Mouse (Mus musculus) cerebellum, adult 8-10 months (tissue): ENCODE results near the gene Tmem19.
"Not testable (repeated sequence)": the region's sequence is repeated elsewhere in the genome, so short reads cannot be mapped to it uniquely, and the experiment has no call there.

ENCODE experiments used
- DNase-seq: peaks from one replicate; pipeline ENCODE4 v3.0.0; 2022

The Tmem19 gene

GRCm38 (mm10) chr10:115348131-115348530, 14.2 kb downstream of the Tmem19 start:
- no peak for DNase-seq

DNA sequence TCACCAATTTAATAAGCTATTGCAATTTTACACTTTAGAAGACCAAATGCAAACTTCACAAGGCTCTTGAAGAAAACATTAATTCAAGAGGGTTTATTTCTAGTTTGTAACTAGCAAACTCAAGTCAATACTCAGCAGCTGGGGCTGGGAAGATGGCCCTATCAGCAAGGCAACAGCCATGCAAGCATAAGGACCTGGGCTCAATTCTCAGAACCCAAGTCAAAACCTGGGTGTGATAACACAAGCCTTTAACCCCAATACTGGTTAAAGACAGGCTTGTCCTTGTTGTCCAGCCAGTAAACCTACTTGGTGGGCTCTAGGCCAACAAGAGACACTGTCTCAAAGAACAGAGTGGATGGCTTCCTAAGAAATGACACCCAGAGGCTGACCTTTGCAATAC, 15.9 kb downstream of the Tmem19 start:
- no peak for DNase-seq

DNA sequence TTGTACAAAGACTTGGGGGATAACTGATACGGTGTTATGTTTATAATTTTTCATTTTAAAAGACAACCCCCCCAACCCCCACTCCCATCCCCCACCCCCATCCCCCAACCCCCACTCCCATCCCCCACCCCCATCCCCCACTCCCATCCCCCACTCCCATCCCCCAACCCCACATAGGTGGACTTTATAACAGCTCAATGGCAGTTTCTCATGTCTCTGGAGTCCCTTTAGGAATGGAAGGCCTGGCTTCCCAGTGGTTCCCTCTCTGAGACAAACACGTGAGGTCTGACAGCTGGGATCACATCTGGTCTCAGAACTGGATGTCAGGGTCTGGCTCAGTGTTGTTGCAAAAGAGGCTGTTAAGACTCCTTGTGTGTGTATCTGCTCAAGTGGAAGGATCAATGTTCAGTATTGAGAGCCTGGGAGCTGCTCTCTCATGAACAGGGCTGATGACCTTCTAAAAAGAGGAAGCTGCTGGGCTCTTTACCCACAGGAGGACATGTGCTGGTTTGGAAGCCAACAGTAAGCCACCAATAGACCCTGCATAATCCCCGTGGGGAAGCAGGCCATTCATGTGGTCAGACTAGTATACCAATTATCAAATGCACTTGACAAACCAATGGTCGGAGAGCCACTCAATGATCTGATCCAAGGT, 19.4 kb downstream of the Tmem19 start:
- DNase-seq: no peak

DNA sequence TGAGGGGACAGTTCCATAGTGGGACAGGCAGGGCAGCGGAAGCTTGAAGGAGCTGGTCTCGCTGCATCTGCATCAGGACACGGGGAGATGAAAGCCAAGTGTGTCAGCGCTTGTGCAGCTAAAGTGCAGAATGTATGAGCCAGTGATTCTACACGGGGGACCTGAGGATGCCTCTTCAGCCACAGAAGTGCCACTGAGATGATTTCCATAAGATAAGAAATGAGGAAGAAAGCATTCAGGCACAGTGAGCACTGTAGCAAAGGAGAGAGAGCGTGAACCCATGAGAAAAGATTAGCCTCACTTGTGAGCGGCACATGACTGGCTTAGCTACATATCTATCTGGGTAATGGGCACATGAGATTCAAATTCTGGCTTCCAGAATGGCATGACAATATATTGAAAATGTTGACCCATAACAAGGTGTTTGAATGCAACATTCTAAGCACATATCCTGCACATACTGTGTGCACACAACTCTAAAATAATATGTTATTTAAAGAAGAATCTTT, 22.4 kb downstream of the Tmem19 start:
- no peak for DNase-seq

DNA sequence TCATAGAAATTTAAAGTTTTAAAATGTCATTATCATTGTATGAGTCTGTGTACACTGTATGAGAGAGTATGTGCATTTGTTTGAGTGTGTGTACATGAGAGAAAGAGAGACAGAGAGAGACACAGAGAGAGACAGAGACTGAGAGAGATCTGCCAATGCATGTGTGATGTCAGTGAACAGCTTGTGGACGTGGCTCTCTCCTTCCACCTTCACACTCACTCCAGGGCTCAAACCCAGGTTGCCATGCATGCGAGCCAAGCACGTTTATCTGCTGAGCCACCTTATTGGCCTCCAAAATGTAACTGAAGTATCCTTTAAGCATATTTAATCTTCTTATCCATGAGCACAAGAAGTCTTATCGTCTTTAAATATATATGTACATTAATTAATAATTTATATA, 25.4 kb downstream of the Tmem19 start:
- no peak for DNase-seq

- DNase-seq: no peak
These were observed 28.8 kb downstream of the Tmem19 start for GRCm38 (mm10) chr10:115333528-115333927.

- DNase-seq: no peak
These were observed 29.3 kb downstream of the Tmem19 start for GRCm38 (mm10) chr10:115332997-115333396.

- DNase-seq: no peak
These were observed 29.8 kb downstream of the Tmem19 start for GRCm38 (mm10) chr10:115332420-115332952.

DNA sequence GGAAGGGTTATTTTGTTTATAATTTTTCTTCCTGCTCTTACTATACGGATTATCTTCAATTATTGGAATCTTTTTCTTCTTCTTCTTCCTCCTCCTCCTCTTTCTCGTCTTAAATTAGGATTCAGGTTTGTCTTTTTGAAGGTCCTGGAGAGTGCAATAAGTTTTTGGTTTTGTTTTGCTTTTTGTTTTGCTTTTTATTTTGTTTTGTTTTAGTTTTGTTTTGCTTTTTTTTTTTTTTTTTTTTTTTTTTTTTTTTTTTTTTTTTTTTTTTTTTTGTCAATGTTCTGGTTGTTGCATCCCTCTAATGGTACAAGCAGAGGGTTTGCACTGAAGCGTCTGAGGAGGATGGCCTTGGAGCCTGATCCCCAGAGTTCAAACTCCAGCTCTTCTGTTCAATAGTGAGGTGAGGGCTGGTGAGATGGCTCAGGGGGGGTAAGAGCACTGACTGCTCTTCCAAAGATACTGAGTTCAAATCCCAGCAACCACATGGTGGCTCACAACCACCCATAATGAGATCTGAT, 33.2 kb downstream of the Tmem19 start:
- no peak for DNase-seq

DNA sequence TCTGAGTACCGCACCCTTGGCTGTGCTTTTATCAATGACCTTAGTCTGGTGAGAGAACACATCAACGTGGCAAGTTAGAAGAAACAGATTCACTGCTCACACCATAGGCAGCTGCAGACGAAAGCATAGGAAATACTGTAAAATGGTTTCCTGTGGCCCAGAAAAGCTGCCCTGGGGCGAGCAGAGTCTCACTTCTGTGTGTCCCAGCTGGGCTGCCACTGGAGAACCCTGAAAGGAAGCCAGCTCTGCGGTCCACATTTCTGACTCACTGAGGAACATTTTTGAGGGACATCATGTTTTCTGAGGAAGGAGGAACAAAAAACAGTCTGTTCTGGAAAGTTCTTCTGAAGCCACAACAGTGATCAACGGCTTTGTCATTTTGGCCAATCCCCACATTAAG, 33.8 kb downstream of the Tmem19 start:
- DNase-seq: no peak

DNA sequence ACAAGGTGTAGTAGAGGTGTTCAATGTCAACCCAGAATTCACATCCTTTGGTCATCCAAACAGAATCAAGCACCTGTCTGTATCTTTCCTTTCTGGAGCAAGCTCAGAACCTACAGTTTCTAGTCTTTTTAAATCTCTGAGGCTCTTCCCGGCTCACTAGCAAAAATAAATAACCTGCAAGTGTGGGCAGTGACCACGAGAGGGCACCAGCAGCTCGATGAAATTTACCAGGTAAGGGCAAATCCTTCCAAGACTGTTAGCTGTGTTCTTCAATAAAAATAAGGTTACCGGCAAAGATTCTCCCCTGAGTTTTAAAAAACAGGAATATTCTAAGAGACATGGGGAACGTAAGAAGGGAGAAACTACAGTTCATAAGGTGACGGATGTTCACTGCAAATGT, 39.0 kb downstream of the Tmem19 start:
- peak; percentile 73 for DNase-seq

GRCm38 (mm10) chr10:115321317-115322035, 40.8 kb downstream of the Tmem19 start:
- DNase-seq: no peak

- DNase-seq: not testable (repeated sequence)
These were observed 43.9 kb downstream of the Tmem19 start for GRCm38 (mm10) chr10:115318388-115318787.

DNA sequence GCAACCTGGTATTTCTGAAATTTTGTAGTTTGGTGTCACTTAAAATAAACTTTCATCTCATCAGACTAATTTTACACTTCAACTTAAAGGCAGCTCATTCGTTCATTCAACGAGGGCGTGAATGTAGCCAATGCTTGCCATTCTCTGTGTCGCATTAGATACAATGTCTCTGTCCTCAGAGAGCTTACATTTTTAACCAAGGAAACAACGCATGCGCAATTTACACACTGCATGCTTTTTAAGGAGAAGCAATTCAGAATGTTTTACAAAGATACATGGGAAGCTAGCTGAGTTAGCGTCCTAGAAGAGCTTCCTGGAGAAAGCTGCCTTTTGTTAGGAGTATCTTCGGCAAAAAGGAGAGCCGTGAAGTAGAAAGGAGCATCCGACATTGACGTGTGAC, 46.0 kb downstream of the Tmem19 start:
- no peak for DNase-seq

DNA sequence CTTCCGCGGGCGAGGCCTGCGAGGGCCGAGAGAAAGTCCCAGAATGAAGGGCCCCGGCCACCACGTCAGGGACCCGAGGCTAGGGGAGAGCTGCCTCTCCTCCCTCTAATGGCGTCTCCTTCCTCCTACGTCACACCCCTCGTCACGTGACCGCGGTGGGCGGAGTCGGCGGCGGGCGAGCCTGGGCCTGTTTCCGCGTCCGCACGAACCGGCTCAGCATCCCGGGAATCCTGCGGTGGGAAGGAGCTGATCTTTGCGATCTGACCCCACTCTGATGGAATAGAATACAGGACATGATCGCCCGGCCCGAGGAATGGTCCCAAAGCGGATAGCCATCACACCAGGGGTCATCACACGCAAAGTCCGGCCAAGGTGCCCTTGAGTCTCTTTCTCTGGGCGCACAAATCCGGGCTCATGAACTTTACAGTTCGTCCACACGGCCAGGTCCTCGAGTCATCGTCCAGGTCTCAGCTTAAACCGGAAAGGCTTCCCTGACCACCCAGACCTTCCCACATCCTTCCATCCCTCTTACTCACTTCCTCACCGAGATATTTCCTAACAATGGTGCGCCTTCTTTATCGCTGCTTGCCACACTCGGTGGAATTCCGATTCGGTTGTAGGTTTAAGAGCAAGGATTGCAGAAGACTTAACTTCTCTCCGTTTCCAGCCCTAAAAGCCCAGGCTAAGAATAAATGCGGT, 46.7 kb downstream of the Tmem19 start, which contains the start of gene Rab21:
TSS of gene Rab21 (minus strand) at position 122 of the 699 bp plus-strand sequence.
- peak; percentile 99 for DNase-seq

- no peak for DNase-seq
These were observed 47.5 kb downstream of the Tmem19 start for GRCm38 (mm10) chr10:115314582-115315452.

GRCm38 (mm10) chr10:115314287-115314581, 48.1 kb downstream of the Tmem19 start:
- DNase-seq: no peak

- no peak for DNase-seq
These were observed 48.5 kb downstream of the Tmem19 start for GRCm38 (mm10) chr10:115313641-115314286.

- DNase-seq: no peak
These were observed 49.6 kb downstream of the Tmem19 start for GRCm38 (mm10) chr10:115312732-115313131.

- DNase-seq: no peak
These were observed 50.1 kb downstream of the Tmem19 start for GRCm38 (mm10) chr10:115312194-115312593.

- DNase-seq: no peak
These were observed 50.9 kb downstream of the Tmem19 start for GRCm38 (mm10) chr10:115311263-115311965.
